Mouse (Mus musculus) midbrain, embryonic 11.5 days (tissue): ENCODE data around the gene Ank3. TPM values are rescaled to one million over a fixed set of nuclear protein-coding genes. Genes with fewer than 3 reads are reported as not detected.

Experiments
- ATAC-seq: fragments of 200-750 bp; cut with Nextera tagmentation; 2 replicates; pipeline ENCODE4 v1.8.0; 2017; ENCODE audit warnings: moderate TSS enrichment, moderate library complexity; ENCODE audit not compliant: low FRiP score
- DNase-seq: peaks from one replicate; pipeline ENCODE4 v3.0.0; 2015; ENCODE audit warnings: low spot score; ENCODE audit errors: missing footprints
- H3K27ac ChIP-seq: fragments of 300-500 bp; sonication (generic); 2 replicates; pipeline ENCODE4 v1.5.1; 2014; ENCODE audit warnings: low read depth, low read length
- H3K27me3 ChIP-seq: fragments of 300-500 bp; sonication (generic); 2 replicates; pipeline ENCODE4 v1.6.1; 2014; ENCODE audit warnings: mild to moderate bottlenecking, low read length, moderate library complexity, mixed read lengths; ENCODE audit not compliant: control insufficient read depth, insufficient read depth
- H3K36me3 ChIP-seq: fragments of 300-500 bp; sonication (generic); 2 replicates; pipeline ENCODE4 v1.6.1; 2014; ENCODE audit warnings: mild to moderate bottlenecking, low read length, moderate library complexity, mixed read lengths; ENCODE audit not compliant: control insufficient read depth, insufficient read depth
- H3K4me1 ChIP-seq: fragments of 300-500 bp; sonication (generic); 2 replicates; pipeline ENCODE4 v1.6.1; 2014; ENCODE audit warnings: low read length; ENCODE audit not compliant: control insufficient read depth, insufficient read depth
- H3K4me2 ChIP-seq: fragments of 300-500 bp; sonication (generic); 2 replicates; pipeline ENCODE4 v1.6.1; 2014; ENCODE audit warnings: mild to moderate bottlenecking, moderate library complexity
- H3K4me3 ChIP-seq: fragments of 300-500 bp; sonication (generic); 2 replicates; pipeline ENCODE4 v1.5.1; 2014; ENCODE audit warnings: low read depth, low read length
- H3K9ac ChIP-seq: fragments of 300-500 bp; sonication (generic); 2 replicates; pipeline ENCODE4 v1.6.1; 2014; ENCODE audit warnings: low read length
- H3K9me3 ChIP-seq: fragments of 300-500 bp; sonication (generic); 2 replicates; pipeline ENCODE4 v1.6.1; 2016; ENCODE audit warnings: low read length; ENCODE audit not compliant: control insufficient read depth
- WGBS: fragments of 180-500 bp; shearing (Covaris S2); extraction: QIAGEN DNeasy Blood & Tissue Kit; methylation state at CpG from one replicate; pipeline ENCODE4 v1.1.7; 2014; 5-methylcytosine and 5-hydroxymethylcytosine counted together
- polyA plus RNA-seq: library from polyadenylated mRNA; unstranded; fragments of >200 nt; fragmentation: Nextera tagmentation; extraction: Ambion mirVana; gene quantifications from 2 replicates; pipeline ENCODE4 v1.2.1, GENCODE M21; 2014

The Ank3 gene
- polyA plus RNA-seq, 1 experiment from 2014 or later, result 58.8 TPM

- Histone ChIP-seq H3K36me3 (no peaks in the 10 kb centered on the region), H3K4me3 (no peak overlapping the region), H3K9ac (no peak overlapping the region), H3K9me3 (no peaks in the 10 kb centered on the region), H3K27ac (0 out of 2 replicates have a peak overlapping the region, but pooled peaks have one; percentile 14), H3K4me2 (no peak overlapping the region), H3K27me3 (no peaks in the 10 kb centered on the region), H3K4me1 (peaks cover 10% of the 10 kb centered on the region; the same call in 1 of the 2 replicates)
- no peak for ATAC-seq
- peak; percentile 71 for DNase-seq
- 74% methylated on average over 5 of the region's 5 CpGs for WGBS
These were observed 346.3 kb downstream of the Ank3 start for GRCm38 (mm10) chr10:69744871-69745270.

GRCm38 (mm10) chr10:69746322-69746721 is 347.7 kb downstream of the Ank3 start:
- Histone ChIP-seq H3K9ac (no peak overlapping the region), H3K36me3 (no peaks in the 10 kb centered on the region), H3K27me3 (no peaks in the 10 kb centered on the region), H3K9me3 (no peaks in the 10 kb centered on the region), H3K27ac (no peak overlapping the region), H3K4me3 (no peak overlapping the region), H3K4me1 (peaks cover 10% of the 10 kb centered on the region), H3K4me2 (no peak overlapping the region)
- ATAC-seq (no peak), DNase-seq (no peak)
- WGBS, result 84% methylated on average over 8 of the region's 8 CpGs

- H3K9ac ChIP-seq, result no peak overlapping the region
- H3K27ac ChIP-seq, result no peak overlapping the region
- DNase-seq, result no peak
- no peaks in the 10 kb centered on the region for H3K9me3 ChIP-seq
- 72% methylated on average over 5 of the region's 5 CpGs for WGBS
- ATAC-seq, result peak; percentile 42; the same call in 1 of the 2 replicates
- H3K36me3 ChIP-seq, result no peaks in the 10 kb centered on the region
- H3K4me2 ChIP-seq, result no peak overlapping the region
- H3K4me1 ChIP-seq, result peaks cover 12% of the 10 kb centered on the region
- no peaks in the 10 kb centered on the region for H3K27me3 ChIP-seq
- H3K4me3 ChIP-seq, result no peak overlapping the region
These were observed 348.2 kb downstream of the Ank3 start for GRCm38 (mm10) chr10:69746730-69747129.

- ATAC-seq, result no peak
- Histone ChIP-seq H3K4me2 (no peak overlapping the region), H3K27ac (no peak overlapping the region), H3K36me3 (no peaks in the 10 kb centered on the region), H3K4me3 (no peak overlapping the region), H3K27me3 (no peaks in the 10 kb centered on the region), H3K9me3 (no peaks in the 10 kb centered on the region), H3K9ac (no peak overlapping the region), H3K4me1 (peaks cover 5% of the 10 kb centered on the region; the same call in 1 of the 2 replicates)
- no peak for DNase-seq
- WGBS, result 58% methylated on average over 7 of the region's 7 CpGs
These were observed 352.8 kb downstream of the Ank3 start for GRCm38 (mm10) chr10:69751416-69751815.

- ATAC-seq (no peak), DNase-seq (no peak)
- H3K36me3 ChIP-seq, result no peaks in the 10 kb centered on the region
- H3K27ac ChIP-seq, result no peak overlapping the region
- no peak overlapping the region for H3K9ac ChIP-seq
- no peak overlapping the region for H3K4me2 ChIP-seq
- no peaks in the 10 kb centered on the region for H3K27me3 ChIP-seq
- no peaks in the 10 kb centered on the region for H3K9me3 ChIP-seq
- H3K4me3 ChIP-seq, result no peak overlapping the region
- peaks cover 2% of the 10 kb centered on the region; the same call in 1 of the 2 replicates for H3K4me1 ChIP-seq
- 84% methylated on average over 11 of the region's 11 CpGs for WGBS
These were observed 354.9 kb downstream of the Ank3 start for GRCm38 (mm10) chr10:69753464-69753863.

GRCm38 (mm10) chr10:69756956-69757672 is 358.5 kb downstream of the Ank3 start:
- no peak for DNase-seq
- Histone ChIP-seq H3K4me2 (no peak overlapping the region), H3K36me3 (no peaks in the 10 kb centered on the region), H3K27ac (no peak overlapping the region), H3K9me3 (no peaks in the 10 kb centered on the region), H3K9ac (no peak overlapping the region), H3K27me3 (no peaks in the 10 kb centered on the region), H3K4me1 (no peaks in the 10 kb centered on the region), H3K4me3 (no peak overlapping the region)
- no peak for ATAC-seq
- WGBS, result 84% methylated on average over 4 of the region's 4 CpGs

- H3K4me3 ChIP-seq, result no peak overlapping the region
- no peaks in the 10 kb centered on the region for H3K36me3 ChIP-seq
- H3K4me1 ChIP-seq, result no peaks in the 10 kb centered on the region
- H3K9me3 ChIP-seq, result no peaks in the 10 kb centered on the region
- no peak overlapping the region for H3K27ac ChIP-seq
- no peak overlapping the region for H3K4me2 ChIP-seq
- H3K9ac ChIP-seq, result no peak overlapping the region
- H3K27me3 ChIP-seq, result no peaks in the 10 kb centered on the region
- no peak for ATAC-seq
- 77% methylated on average over 7 of the region's 7 CpGs for whole genome bisulfite sequencing
- no peak for DNase-seq
These were observed 364.4 kb downstream of the Ank3 start for GRCm38 (mm10) chr10:69762977-69763376.

- Histone ChIP-seq H3K27ac (no peak overlapping the region), H3K9me3 (no peaks in the 10 kb centered on the region), H3K9ac (no peak overlapping the region), H3K27me3 (no peaks in the 10 kb centered on the region), H3K4me3 (no peak overlapping the region), H3K4me2 (no peak overlapping the region), H3K36me3 (no peaks in the 10 kb centered on the region), H3K4me1 (no peaks in the 10 kb centered on the region)
- DNase-seq, result no peak
- no peak for ATAC-seq
- WGBS, result 68% methylated on average over 4 of the region's 4 CpGs
These were observed 365.8 kb downstream of the Ank3 start for GRCm38 (mm10) chr10:69764402-69764801.

GRCm38 (mm10) chr10:69777065-69777645 is 378.6 kb downstream of the Ank3 start:
- H3K4me2 ChIP-seq, result no peak overlapping the region
- WGBS, result 94% methylated on average over 12 of the region's 12 CpGs
- H3K9ac ChIP-seq, result no peak overlapping the region
- no peaks in the 10 kb centered on the region for H3K27me3 ChIP-seq
- ATAC-seq (no peak), DNase-seq (peak; percentile 23)
- no peaks in the 10 kb centered on the region for H3K36me3 ChIP-seq
- no peak overlapping the region for H3K27ac ChIP-seq
- H3K4me1 ChIP-seq, result no peaks in the 10 kb centered on the region
- no peak overlapping the region for H3K4me3 ChIP-seq
- H3K9me3 ChIP-seq, result no peaks in the 10 kb centered on the region
